Mouse (Mus musculus) liver, embryonic 14.5 days (tissue): ENCODE data around the gene Islr.

Experiments
- CTCF ChIP-seq: IDR thresholded peaks from 2 replicates; pipeline ENCODE4 v1.5.1; 2016; ENCODE audit warnings: antibody characterized with exemption, low read depth, control low read depth
- EP300 ChIP-seq: IDR thresholded peaks from 2 replicates; pipeline ENCODE4 v1.6.1; 2016; ENCODE audit warnings: antibody characterized with exemption, low read depth

- TF ChIP-seq CTCF = no peak
- TF ChIP-seq EP300 = no peak
Observed at GRCm38 (mm10) chr9:58163146-58163545, 41.0 kb downstream of the Islr start.
